Mouse (Mus musculus) thymus, adult 2 months (tissue): ENCODE results near the gene Sft2d2.

Source experiments
- CTCF ChIP-seq: fragments of 200-500 bp; IDR thresholded peaks from 2 replicates; pipeline ENCODE4 v1.5.1; 2012; ENCODE audit warnings: mild to moderate bottlenecking, control low read depth, low read length, moderate library complexity, borderline replicate concordance; ENCODE audit not compliant: control insufficient read depth, poor library complexity, insufficient read depth; ENCODE audit errors: extremely low read depth
- POLR2A ChIP-seq: fragments of 200-500 bp; IDR thresholded peaks from 2 replicates; pipeline ENCODE4 v1.6.1; 2012; ENCODE audit warnings: mild to moderate bottlenecking, low read length, control low read depth, moderate library complexity; ENCODE audit not compliant: control insufficient read depth, poor library complexity, insufficient read depth; ENCODE audit errors: extremely low read depth

DNA sequence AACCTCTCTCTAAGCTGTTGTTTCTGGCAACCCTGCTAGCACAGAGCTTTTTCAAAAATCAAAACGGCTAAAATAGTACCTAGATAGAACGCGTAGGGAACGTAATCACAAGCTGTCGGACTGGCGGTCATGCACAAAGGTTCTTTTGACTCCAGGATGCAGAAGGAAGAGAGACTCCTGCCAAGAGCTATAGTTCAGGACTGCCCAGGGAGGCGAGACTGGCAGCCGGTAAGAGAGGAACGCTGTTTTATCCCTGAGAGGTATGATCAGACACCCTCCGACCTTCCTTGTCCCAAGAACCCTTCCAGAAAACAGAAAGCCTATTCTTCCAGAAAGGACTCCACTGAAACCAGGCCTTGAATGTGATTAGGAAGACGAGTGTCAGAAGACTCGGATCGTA lies 2.6 kb downstream of the Sft2d2 start:
- TF ChIP-seq CTCF: no peak
- no peak for TF ChIP-seq POLR2A
